Mouse (Mus musculus) C2C12 (cell line): Measurements from ENCODE around the gene Nrg3. TPM values are rescaled to one million over a fixed set of nuclear protein-coding genes. Genes with fewer than 3 reads are reported as not detected.

Experiments
- H3K27me3 ChIP-seq: one replicate; pipeline ENCODE4 v1.6.1; 2011; ENCODE audit not compliant: control insufficient read depth, insufficient read depth, insufficient read length
- H3K36me3 ChIP-seq: one replicate; pipeline ENCODE4 v1.6.1; 2011; ENCODE audit not compliant: control insufficient read depth, insufficient read depth
- H3K4me3 ChIP-seq: one replicate; pipeline ENCODE4 v1.5.1; 2011; ENCODE audit warnings: mild to moderate bottlenecking, control low read depth; ENCODE audit not compliant: poor library complexity, insufficient read depth, severe bottlenecking
- H3K79me2 ChIP-seq: one replicate; pipeline ENCODE4 v1.6.1; 2011; ENCODE audit not compliant: control insufficient read depth, insufficient read depth
- H3K79me3 ChIP-seq: one replicate; pipeline ENCODE4 v1.6.1; 2011; ENCODE audit warnings: low read depth, control low read depth
- H3ac ChIP-seq: one replicate; pipeline ENCODE3; 2011; ENCODE audit warnings: low read depth; ENCODE audit not compliant: control insufficient read depth, insufficient read length
- CEBPB ChIP-seq: IDR thresholded peaks from one replicate; pipeline ENCODE4 v1.6.1; 2011; ENCODE audit warnings: low read depth, mild to moderate bottlenecking, control low read depth, moderate library complexity
- CTCF ChIP-seq: IDR thresholded peaks from one replicate; pipeline ENCODE4 v1.5.1; 2011; ENCODE audit not compliant: control insufficient read depth, insufficient read depth, insufficient read length
- FOSL1 ChIP-seq: IDR thresholded peaks from one replicate; pipeline ENCODE4 v1.8.0; 2011; ENCODE audit warnings: mild to moderate bottlenecking, low read length; ENCODE audit not compliant: poor library complexity, insufficient read depth, severe bottlenecking
- MAX ChIP-seq: IDR thresholded peaks from one replicate; pipeline ENCODE4 v1.6.1; 2011; ENCODE audit warnings: mild to moderate bottlenecking, control low read depth
- MYOD1 ChIP-seq: IDR thresholded peaks from one replicate; pipeline ENCODE4 v1.6.1; 2011; ENCODE audit warnings: low read depth; ENCODE audit not compliant: control insufficient read depth, insufficient read length
- MYOG ChIP-seq: IDR thresholded peaks from one replicate; pipeline ENCODE4 v1.6.1; 2011; ENCODE audit not compliant: control insufficient read depth, insufficient read length; ENCODE audit errors: extremely low read depth
- USF1 ChIP-seq: IDR thresholded peaks from one replicate; pipeline ENCODE4 v1.6.1; 2011; ENCODE audit warnings: low read depth, mild to moderate bottlenecking, control low read depth, moderate library complexity
- polyA plus RNA-seq: library from polyadenylated mRNA; unstranded; fragments of >200 nt; fragmentation: generic; extraction: Trizol; gene quantifications from one replicate; pipeline ENCODE4 v1.2.1, GENCODE M21; 2012; ENCODE audit warnings: missing spikeins

Gene Nrg3
- polyA plus RNA-seq, 1 experiment = not detected

DNA sequence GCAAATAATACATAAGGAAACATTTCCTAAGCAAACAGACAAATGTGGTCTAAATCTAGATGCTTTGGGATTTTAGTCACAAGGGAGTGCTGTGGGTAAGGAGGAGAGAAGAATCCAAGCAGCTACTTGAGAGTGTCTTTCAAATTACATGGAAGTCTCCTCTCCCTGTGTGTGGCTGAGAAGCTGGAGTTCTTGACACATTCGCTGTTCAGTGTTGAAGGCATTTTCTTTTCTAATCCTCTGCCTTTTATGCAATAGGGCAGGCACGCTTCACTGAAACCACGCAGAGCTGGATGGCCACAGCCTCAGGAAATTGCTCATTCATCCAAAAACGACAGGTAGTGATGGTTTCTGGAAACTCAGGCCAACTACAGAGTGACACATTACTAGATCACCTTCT, 769.0 kb downstream of the Nrg3 start:
- H3K79me3 ChIP-seq = no peaks in the 10 kb centered on the region
- no peaks in the 10 kb centered on the region for H3K36me3 ChIP-seq
- no peaks in the 10 kb centered on the region for H3K79me2 ChIP-seq
- H3K4me3 ChIP-seq = no peak overlapping the region
- no peak overlapping the region for H3ac ChIP-seq
- no peaks in the 10 kb centered on the region for H3K27me3 ChIP-seq
- no peak for TF ChIP-seq USF1
- TF ChIP-seq MYOD1 = no peak

DNA sequence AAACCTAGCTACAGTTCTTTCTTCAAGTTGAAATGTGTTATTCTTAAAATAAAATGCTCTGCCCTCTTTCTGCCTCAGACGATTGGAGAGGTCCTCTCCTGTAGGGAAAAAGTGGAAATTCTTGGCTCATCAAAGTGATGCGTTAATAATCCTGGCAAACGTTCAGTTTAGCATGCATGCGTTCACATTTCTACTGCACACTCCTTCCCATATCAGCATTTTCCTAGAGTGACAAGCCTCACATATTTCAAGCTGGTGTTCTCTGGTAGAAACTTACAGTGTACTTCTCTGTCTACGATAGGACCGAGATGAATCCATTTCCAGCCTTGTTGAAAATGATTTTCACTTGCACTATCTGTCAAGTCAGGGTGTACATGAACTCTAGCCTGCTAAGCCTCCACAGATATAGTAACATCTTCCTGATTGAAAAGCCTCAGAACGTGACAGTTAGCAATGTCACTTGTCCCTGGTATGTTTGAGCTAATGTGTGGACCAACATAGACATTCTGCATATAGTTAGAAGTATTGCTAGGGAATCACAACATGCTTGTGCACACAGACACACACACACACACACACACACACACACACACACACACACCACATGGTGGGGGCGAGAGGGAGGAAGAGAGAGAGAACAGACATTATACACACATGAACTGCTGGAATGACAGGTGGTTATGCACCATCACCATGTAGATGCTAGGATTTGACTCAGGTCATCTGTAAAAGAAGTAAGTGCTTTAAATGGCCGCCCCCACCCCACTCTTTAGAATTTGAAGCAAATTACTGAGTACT, 770.1 kb downstream of the Nrg3 start:
- no peaks in the 10 kb centered on the region for H3K79me2 ChIP-seq
- no peak overlapping the region for H3ac ChIP-seq
- TF ChIP-seq CEBPB = no peak
- TF ChIP-seq FOSL1 = no peak
- no peak for TF ChIP-seq MAX
- no peak for TF ChIP-seq MYOD1
- TF ChIP-seq MYOG = no peak
- no peak for TF ChIP-seq CTCF
- TF ChIP-seq USF1 = no peak
- H3K4me3 ChIP-seq = no peak overlapping the region
- no peaks in the 10 kb centered on the region for H3K36me3 ChIP-seq
- no peaks in the 10 kb centered on the region for H3K27me3 ChIP-seq
- no peaks in the 10 kb centered on the region for H3K79me3 ChIP-seq

DNA sequence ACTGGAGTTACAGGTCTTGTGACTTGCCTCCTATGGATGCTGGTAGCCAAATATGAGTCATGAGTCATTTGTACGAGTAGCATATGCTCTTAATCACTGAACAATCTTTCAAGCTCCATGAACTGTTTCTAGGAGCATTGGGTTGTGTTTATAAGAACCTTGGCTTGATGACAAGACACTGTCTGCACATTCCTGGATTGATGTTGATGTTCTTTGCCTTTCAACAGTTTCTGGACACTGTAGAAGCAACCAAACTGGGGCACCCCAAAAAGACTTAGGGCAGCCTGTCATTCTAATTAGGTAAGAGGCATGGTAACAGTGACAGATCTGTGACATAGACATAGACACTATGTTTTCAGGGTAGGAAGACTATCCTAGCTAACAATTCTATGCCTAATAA, 771.5 kb downstream of the Nrg3 start:
- Histone ChIP-seq H3K36me3 (no peaks in the 10 kb centered on the region), H3K79me2 (no peaks in the 10 kb centered on the region), H3K4me3 (no peak overlapping the region), H3K27me3 (no peaks in the 10 kb centered on the region), H3ac (no peak overlapping the region), H3K79me3 (no peaks in the 10 kb centered on the region)
- TF ChIP-seq CEBPB (no peak), FOSL1 (no peak), MYOG (no peak), MYOD1 (no peak), MAX (no peak), USF1 (no peak), CTCF (no peak)

DNA sequence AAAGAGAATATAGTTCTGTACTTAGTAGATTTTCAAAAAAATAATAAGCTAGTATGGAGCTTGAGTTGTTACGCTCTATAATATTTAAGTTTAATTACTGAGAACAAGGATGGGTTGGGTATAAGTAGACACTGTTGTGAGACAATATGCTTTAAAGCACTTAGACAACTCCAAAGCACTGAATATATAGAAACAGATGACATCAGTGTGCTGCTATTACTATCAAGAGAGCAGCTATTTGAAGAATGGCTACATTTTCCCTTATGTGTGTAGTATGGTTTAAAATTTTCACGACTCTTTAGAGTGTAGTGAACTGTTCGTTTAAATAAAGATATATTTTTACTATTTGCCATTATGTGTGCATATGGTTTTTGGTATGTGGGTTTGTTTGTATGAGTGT, 771.9 kb downstream of the Nrg3 start:
- Histone ChIP-seq H3K27me3 (no peaks in the 10 kb centered on the region), H3K4me3 (no peak overlapping the region), H3K36me3 (no peaks in the 10 kb centered on the region), H3K79me2 (no peaks in the 10 kb centered on the region), H3K79me3 (no peaks in the 10 kb centered on the region), H3ac (no peak overlapping the region)
- TF ChIP-seq CTCF (no peak), MYOD1 (no peak), MAX (no peak), USF1 (no peak), FOSL1 (no peak), MYOG (no peak), CEBPB (no peak)

DNA sequence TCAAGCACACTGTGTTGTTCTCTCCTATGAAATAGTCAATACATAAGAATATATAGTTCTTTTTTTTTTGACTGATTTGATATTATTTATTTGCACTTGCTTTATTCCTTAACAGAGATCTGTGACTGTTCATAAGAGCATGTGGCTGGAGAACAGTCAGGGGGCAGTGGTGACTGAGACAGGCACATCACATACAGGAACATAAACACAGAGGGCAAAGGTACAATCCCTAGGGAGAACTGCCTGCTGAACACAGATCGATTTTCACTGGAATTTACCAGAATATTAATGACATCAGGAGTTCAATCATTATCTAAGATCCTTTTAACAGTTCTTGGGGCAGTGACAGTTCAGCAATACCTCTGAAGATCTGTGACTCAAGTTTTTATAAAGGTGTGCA, 812.9 kb downstream of the Nrg3 start:
- Histone ChIP-seq H3K4me3 (no peak overlapping the region), H3K79me3 (no peaks in the 10 kb centered on the region), H3K36me3 (no peaks in the 10 kb centered on the region), H3ac (no peak overlapping the region), H3K27me3 (no peaks in the 10 kb centered on the region), H3K79me2 (no peaks in the 10 kb centered on the region)
- TF ChIP-seq CEBPB = no peak
- TF ChIP-seq USF1 = no peak

DNA sequence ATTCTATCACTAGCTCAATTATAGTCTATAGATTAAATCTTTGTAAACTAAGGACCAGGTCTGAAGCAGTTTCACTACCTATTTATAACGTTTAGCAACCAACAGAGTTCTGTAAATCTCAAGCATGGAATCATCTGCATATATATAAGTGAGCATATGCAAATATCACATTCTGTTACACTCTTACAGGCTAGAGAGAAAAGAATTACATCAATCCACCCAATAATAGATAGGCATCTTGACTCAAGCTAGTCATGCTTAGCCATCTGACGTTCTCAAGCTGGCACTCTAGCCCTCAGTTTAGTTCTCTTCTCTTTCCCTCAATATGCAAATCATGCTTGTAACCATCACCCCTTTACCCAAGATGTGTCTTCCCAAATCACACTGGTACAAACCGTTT, 835.8 kb downstream of the Nrg3 start:
- no peak for TF ChIP-seq USF1
- no peak for TF ChIP-seq MAX
- TF ChIP-seq MYOG = no peak
- no peak for TF ChIP-seq CEBPB
- TF ChIP-seq MYOD1 = no peak
- H3K79me3 ChIP-seq = no peaks in the 10 kb centered on the region
- H3K36me3 ChIP-seq = no peaks in the 10 kb centered on the region
- no peak overlapping the region for H3K4me3 ChIP-seq
- H3K79me2 ChIP-seq = no peaks in the 10 kb centered on the region
- H3ac ChIP-seq = no peak overlapping the region
- no peaks in the 10 kb centered on the region for H3K27me3 ChIP-seq
